Mouse (Mus musculus) bone marrow macrophage, adult 2 months (primary cell): ENCODE results near the gene Apip. TPM values are rescaled to one million over a fixed set of nuclear protein-coding genes. Genes with fewer than 3 reads are reported as not detected.

ENCODE experiments used
- H3K27ac ChIP-seq: 2 replicates; pipeline ENCODE4 v1.5.1; 2012; ENCODE audit warnings: low read depth, low read length; ENCODE audit not compliant: insufficient read depth
- H3K4me1 ChIP-seq: 2 replicates; pipeline ENCODE4 v1.6.1; 2012; ENCODE audit warnings: low read length; ENCODE audit not compliant: control insufficient read depth, insufficient read depth
- H3K4me3 ChIP-seq: 2 replicates; pipeline ENCODE4 v1.5.1; 2012; ENCODE audit warnings: mild to moderate bottlenecking, low read length, moderate library complexity; ENCODE audit not compliant: insufficient read depth
- CTCF ChIP-seq: IDR thresholded peaks from 2 replicates; pipeline ENCODE4 v1.5.1; 2012; ENCODE audit warnings: low read depth, mild to moderate bottlenecking, low read length, moderate library complexity
- POLR2A ChIP-seq: IDR thresholded peaks from 2 replicates; pipeline ENCODE4 v1.6.1; 2012; ENCODE audit warnings: mild to moderate bottlenecking, low read depth, low read length, borderline replicate concordance
- polyA plus RNA-seq: library from polyadenylated mRNA; stranded (reverse); fragments of >200 nt; gene quantifications from 2 replicates; pipeline ENCODE4 v1.2.4, GENCODE M21; 2012; ENCODE audit not compliant: missing spikeins, insufficient read depth, insufficient read length

The Apip gene
- polyA plus RNA-seq, 1 experiment = 44.1 TPM

- TF ChIP-seq POLR2A = no peak
- no peak for TF ChIP-seq CTCF
- H3K27ac ChIP-seq = no peak overlapping the region
- H3K4me1 ChIP-seq = peaks cover 20% of the 10 kb centered on the region
- no peak overlapping the region for H3K4me3 ChIP-seq
Measured at GRCm38 (mm10) chr2:103067552-103068207, 5.8 kb upstream of the Apip start.

- Histone ChIP-seq H3K27ac (no peak overlapping the region), H3K4me1 (peaks cover 20% of the 10 kb centered on the region), H3K4me3 (no peak overlapping the region)
- TF ChIP-seq POLR2A (no peak), CTCF (no peak)
Measured at GRCm38 (mm10) chr2:103068602-103069001, 4.9 kb upstream of the Apip start.

GRCm38 (mm10) chr2:103069752-103070405 lies 3.6 kb upstream of the Apip start:
- Histone ChIP-seq H3K27ac (no peak overlapping the region), H3K4me1 (peaks cover 23% of the 10 kb centered on the region), H3K4me3 (no peak overlapping the region)
- TF ChIP-seq POLR2A (no peak), CTCF (no peak)

GRCm38 (mm10) chr2:103070586-103070985 lies 2.9 kb upstream of the Apip start:
- no peak overlapping the region for H3K4me3 ChIP-seq
- TF ChIP-seq POLR2A (no peak), CTCF (no peak)
- no peak overlapping the region for H3K27ac ChIP-seq
- peaks cover 23% of the 10 kb centered on the region for H3K4me1 ChIP-seq

- Histone ChIP-seq H3K4me3 (no peak overlapping the region), H3K27ac (no peak overlapping the region), H3K4me1 (no peaks in the 10 kb centered on the region)
- no peak for TF ChIP-seq CTCF
- TF ChIP-seq POLR2A = no peak
Measured at GRCm38 (mm10) chr2:103081117-103081516, 7.6 kb downstream of the Apip start.

GRCm38 (mm10) chr2:103081706-103082105 lies 8.2 kb downstream of the Apip start:
- Histone ChIP-seq H3K4me1 (no peaks in the 10 kb centered on the region), H3K4me3 (no peak overlapping the region), H3K27ac (no peak overlapping the region)
- no peak for TF ChIP-seq CTCF
- TF ChIP-seq POLR2A = no peak

GRCm38 (mm10) chr2:103082853-103083252 lies 9.4 kb downstream of the Apip start:
- Histone ChIP-seq H3K4me1 (no peaks in the 10 kb centered on the region), H3K4me3 (no peak overlapping the region), H3K27ac (no peak overlapping the region)
- TF ChIP-seq POLR2A (no peak), CTCF (no peak)

- Histone ChIP-seq H3K4me1 (no peaks in the 10 kb centered on the region), H3K4me3 (no peak overlapping the region), H3K27ac (no peak overlapping the region)
- no peak for TF ChIP-seq CTCF
- TF ChIP-seq POLR2A = no peak
Measured at GRCm38 (mm10) chr2:103084451-103084850, 11.0 kb downstream of the Apip start.

- TF ChIP-seq CTCF (no peak), POLR2A (no peak)
- H3K27ac ChIP-seq = no peak overlapping the region
- H3K4me1 ChIP-seq = no peaks in the 10 kb centered on the region
- no peak overlapping the region for H3K4me3 ChIP-seq
Measured at GRCm38 (mm10) chr2:103085633-103086032, 12.2 kb downstream of the Apip start.

- H3K4me3 ChIP-seq = no peak overlapping the region
- no peaks in the 10 kb centered on the region for H3K4me1 ChIP-seq
- no peak overlapping the region for H3K27ac ChIP-seq
- TF ChIP-seq POLR2A (no peak), CTCF (no peak)
Measured at GRCm38 (mm10) chr2:103086432-103086831, 13.0 kb downstream of the Apip start.

GRCm38 (mm10) chr2:103088099-103088498 lies 14.6 kb downstream of the Apip start:
- peak; percentile 54; the same call in 1 of the 2 replicates for TF ChIP-seq CTCF
- no peak for TF ChIP-seq POLR2A
- no peak overlapping the region for H3K27ac ChIP-seq
- H3K4me3 ChIP-seq = no peak overlapping the region
- no peaks in the 10 kb centered on the region for H3K4me1 ChIP-seq
